Mouse (Mus musculus) CH12.LX (cell line): ENCODE measurements at regions not wholly inside any gene's neighbourhood (a gene's known extent, or its start where the extent isn't known, plus 50 kb on each side); places are given as distances from the start of the nearest gene placed in this dataset.

Experiments
- DNase-seq: peaks from one replicate; pipeline ENCODE4 v3.0.0-alpha.2; 2013; ENCODE audit errors: extremely low read depth
- H3K27ac ChIP-seq: 2 replicates; pipeline ENCODE4 v1.5.1; 2012; ENCODE audit warnings: low read depth, mild to moderate bottlenecking, control low read depth, moderate library complexity; ENCODE audit not compliant: insufficient read depth
- H3K27me3 ChIP-seq: replicated peaks from 2 replicates; pipeline ENCODE3; 2012; ENCODE audit warnings: inconsistent platforms
- H3K36me3 ChIP-seq, 2 experiments: replicated peaks in 1 of 2; 2 replicates each; pipeline versions ENCODE3 to v1.6.1; 2012; ENCODE audit warnings: inconsistent platforms in 1 of 2, low read length in 1 of 2, mild to moderate bottlenecking in 1 of 2, mixed read lengths in 1 of 2, moderate library complexity in 1 of 2; ENCODE audit not compliant: control insufficient read depth in 1 of 2, insufficient read depth in 1 of 2
- H3K4me1 ChIP-seq, 2 experiments: 2 replicates each; pipeline ENCODE4 v1.6.1; 2012; ENCODE audit warnings: inconsistent platforms in 1 of 2, moderate library complexity in 1 of 2; ENCODE audit not compliant: insufficient read depth in 2 of 2, control insufficient read depth in 1 of 2
- H3K4me2 ChIP-seq: 2 replicates; pipeline ENCODE4 v1.6.1; 2012; ENCODE audit warnings: low read depth, mild to moderate bottlenecking, control low read depth; ENCODE audit not compliant: poor library complexity, insufficient read depth, severe bottlenecking
- H3K4me3 ChIP-seq, 3 experiments: fragments of 150-350 bp in 1 of 3; sonication (generic) in 1 of 3; replicated peaks in 1 of 3; 2 replicates each; pipeline versions ENCODE3 to v1.5.1; 2011 to 2012; ENCODE audit warnings: low read depth in 2 of 3, low read length in 2 of 3, mild to moderate bottlenecking in 2 of 3, moderate library complexity in 2 of 3, control low read depth in 1 of 3, improper control_type of control experiment in 1 of 3, inconsistent platforms in 1 of 3, mixed read lengths in 1 of 3; ENCODE audit not compliant: poor library complexity in 1 of 3
- H3K79me2 ChIP-seq: replicated peaks from 2 replicates; pipeline ENCODE4 v1.6.1; 2012; ENCODE audit warnings: mild to moderate bottlenecking, moderate library complexity; ENCODE audit not compliant: control insufficient read depth, poor library complexity, insufficient read depth, severe bottlenecking; ENCODE audit errors: extremely low read depth
- H3K9ac ChIP-seq: 2 replicates; pipeline ENCODE4 v1.6.1; 2012; ENCODE audit warnings: low read depth, mild to moderate bottlenecking, control low read depth, moderate library complexity; ENCODE audit not compliant: insufficient read depth
- H3K9me3 ChIP-seq: replicated peaks from 2 replicates; pipeline ENCODE3; 2012; ENCODE audit warnings: low read length, inconsistent platforms, mixed read lengths
- CHD2 ChIP-seq: IDR thresholded peaks from 2 replicates; pipeline ENCODE4 v1.6.1; 2011; ENCODE audit warnings: low read length, improper control_type of control experiment
- ELF1 ChIP-seq: IDR thresholded peaks from 2 replicates; pipeline ENCODE4 v1.6.1; 2014; ENCODE audit warnings: low read depth, mild to moderate bottlenecking, inconsistent platforms, low read length, improper control_type of control experiment
- EP300 ChIP-seq: IDR thresholded peaks from 2 replicates; pipeline ENCODE4 v1.6.1; 2011; ENCODE audit warnings: low read length, improper control_type of control experiment
- HCFC1 ChIP-seq: IDR thresholded peaks from 2 replicates; pipeline ENCODE4 v1.6.1; 2012; ENCODE audit warnings: low read depth, mild to moderate bottlenecking, inconsistent platforms, low read length, improper control_type of control experiment
- IRF4 ChIP-seq: IDR thresholded peaks from 2 replicates; pipeline ENCODE4 v1.6.1; 2014; ENCODE audit warnings: low read depth, mild to moderate bottlenecking, inconsistent platforms, low read length, improper control_type of control experiment
- JUN ChIP-seq: IDR thresholded peaks from 2 replicates; pipeline ENCODE4 v1.6.1; 2011; ENCODE audit warnings: low read depth, mild to moderate bottlenecking, low read length, improper control_type of control experiment, moderate library complexity; ENCODE audit not compliant: insufficient read depth
- JUND ChIP-seq: conservative IDR thresholded peaks from 2 replicates; pipeline ENCODE4 v1.6.1; 2011; ENCODE audit warnings: low read depth, low read length, improper control_type of control experiment
- KAT2A ChIP-seq: IDR thresholded peaks from 2 replicates; pipeline ENCODE4 v1.6.1; 2012; ENCODE audit warnings: low read length, improper control_type of control experiment, inconsistent platforms; ENCODE audit not compliant: insufficient replicate concordance
- MAFK ChIP-seq: IDR thresholded peaks from 2 replicates; pipeline ENCODE4 v1.6.1; 2011; ENCODE audit warnings: low read length, improper control_type of control experiment; ENCODE audit not compliant: insufficient replicate concordance
- MEF2A ChIP-seq: IDR thresholded peaks from 2 replicates; pipeline ENCODE4 v1.6.1; 2014; ENCODE audit warnings: low read depth, mild to moderate bottlenecking, inconsistent platforms, low read length, improper control_type of control experiment, borderline replicate concordance
- POLR2A ChIP-seq: IDR thresholded peaks from 2 replicates; pipeline ENCODE4 v1.6.1; 2011; ENCODE audit warnings: low read depth, mild to moderate bottlenecking, improper control_type of control experiment, low read length
- RAD21 ChIP-seq: IDR thresholded peaks from 2 replicates; pipeline ENCODE4 v1.6.1; 2011; ENCODE audit warnings: low read depth, mild to moderate bottlenecking, low read length, improper control_type of control experiment, moderate library complexity
- SMC3 ChIP-seq: IDR thresholded peaks from 2 replicates; pipeline ENCODE4 v1.6.1; 2011; ENCODE audit warnings: low read depth, low read length, improper control_type of control experiment
- TBP ChIP-seq: conservative IDR thresholded peaks from 2 replicates; pipeline ENCODE4 v1.6.1; 2011; ENCODE audit warnings: low read depth, low read length, improper control_type of control experiment
- USF2 ChIP-seq: conservative IDR thresholded peaks from 2 replicates; pipeline ENCODE4 v1.6.1; 2011; ENCODE audit warnings: low read depth, low read length, improper control_type of control experiment
- dilution Hi-C: fragments of 300-500 bp; cut with MboI; formaldehyde crosslinking; loops from 2 replicates; pipeline ENCODE4 v1.14.3; 2020; ENCODE audit warnings: low sequenced_read_pairs; ENCODE audit not compliant: extremely low pct_unique_long_range_greater_than_20kb, extremely low pct_ligation_motif_present
- in situ Hi-C: fragments of 300-500 bp; cut with MboI; formaldehyde crosslinking; loops from 3 replicates; pipeline ENCODE4 v1.14.3; 2019; ENCODE audit warnings: low sequenced_read_pairs, low pct_ligation_motif_present, low pct_unique_long_range_greater_than_20kb, mixed read lengths

DNA sequence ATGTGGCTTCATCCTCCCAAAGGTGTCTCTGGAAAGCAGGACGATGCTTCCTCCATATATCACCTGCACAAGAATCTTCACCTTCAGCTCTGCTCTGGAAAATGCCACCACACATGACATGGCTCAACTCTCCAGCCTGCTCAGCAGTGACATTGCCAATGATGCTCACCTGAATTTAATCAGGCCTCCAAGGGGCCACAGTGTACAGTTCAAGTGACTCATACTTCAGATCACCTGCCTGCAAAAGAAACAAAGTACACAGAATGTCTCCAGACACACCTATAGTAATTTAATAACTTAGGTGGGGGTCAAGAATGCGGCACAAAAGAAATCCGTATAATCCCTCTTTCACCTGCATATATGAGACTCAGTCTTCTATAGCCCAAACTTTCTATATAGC, 160.0 kb upstream of the Vstm2b start:
- no peak overlapping the region for H3K27ac ChIP-seq
- in situ Hi-C loops = no loop called here
- TF ChIP-seq USF2 (no peak), JUN (no peak), IRF4 (no peak), MEF2A (no peak), CHD2 (no peak), ELF1 (no peak), JUND (no peak), TBP (no peak), EP300 (no peak), RAD21 (no peak)
- TF ChIP-seq, all 38 proteins: peak for 0
- Histone ChIP-seq H3K36me3 (no peaks in the 10 kb centered on the region), H3K9ac (no peak overlapping the region), H3K27me3 (no peaks in the 10 kb centered on the region), H3K4me3 (no peak overlapping the region), H3K4me2 (no peak overlapping the region), H3K79me2 (no peaks in the 10 kb centered on the region), H3K9me3 (no peaks in the 10 kb centered on the region), H3K4me1 (no peaks in the 10 kb centered on the region)
- dilution Hi-C loops = no loop called here
- no peak for DNase-seq

DNA sequence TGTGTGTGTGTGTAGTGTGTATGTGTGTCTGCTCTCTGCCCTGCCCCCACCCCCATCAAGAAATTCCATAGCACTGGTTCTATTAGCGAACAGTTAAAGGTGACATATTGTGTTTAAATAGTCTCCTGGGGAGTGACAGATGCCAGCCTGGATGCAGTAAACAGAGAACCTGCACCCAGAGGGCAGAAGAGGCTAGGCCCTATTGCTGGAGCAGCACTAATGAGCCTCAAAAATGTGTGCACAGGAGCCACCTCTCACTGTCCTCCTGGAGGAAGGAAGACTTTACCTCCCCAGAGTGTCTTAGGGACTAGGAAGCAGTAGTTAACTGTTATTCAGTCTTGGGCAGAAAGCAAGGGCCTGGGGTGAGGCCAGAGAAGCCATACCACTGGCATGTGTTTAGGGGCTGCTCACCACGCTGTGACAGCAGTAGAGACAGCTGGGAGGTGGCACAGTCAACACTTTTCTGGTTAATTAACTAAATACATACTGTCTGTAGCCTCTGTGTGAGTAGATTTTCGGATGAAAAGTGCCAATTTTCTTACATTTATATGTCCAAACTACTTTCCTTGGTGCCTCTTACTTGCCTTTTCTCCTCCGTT, 155.5 kb upstream of the Vstm2b start:
- no peak overlapping the region for H3K9ac ChIP-seq
- DNase-seq = no peak
- TF ChIP-seq MAFK (no peak), JUND (no peak), MEF2A (no peak), TBP (no peak), SMC3 (no peak), ELF1 (no peak), KAT2A (no peak), POLR2A (no peak), HCFC1 (no peak)
- H3K27me3 ChIP-seq = no peaks in the 10 kb centered on the region
- no peak overlapping the region for H3K4me3 ChIP-seq
- H3K4me2 ChIP-seq = no peak overlapping the region
- dilution Hi-C loops (no loop called here), in situ Hi-C loops (no loop called here)
- no peaks in the 10 kb centered on the region for H3K4me1 ChIP-seq
- no peak overlapping the region for H3K27ac ChIP-seq
- H3K36me3 ChIP-seq = no peaks in the 10 kb centered on the region
- no peaks in the 10 kb centered on the region for H3K79me2 ChIP-seq
- no peaks in the 10 kb centered on the region for H3K9me3 ChIP-seq
